ENCODE assay signal across 14 mouse cellular contexts in the genomic region with DNA sequence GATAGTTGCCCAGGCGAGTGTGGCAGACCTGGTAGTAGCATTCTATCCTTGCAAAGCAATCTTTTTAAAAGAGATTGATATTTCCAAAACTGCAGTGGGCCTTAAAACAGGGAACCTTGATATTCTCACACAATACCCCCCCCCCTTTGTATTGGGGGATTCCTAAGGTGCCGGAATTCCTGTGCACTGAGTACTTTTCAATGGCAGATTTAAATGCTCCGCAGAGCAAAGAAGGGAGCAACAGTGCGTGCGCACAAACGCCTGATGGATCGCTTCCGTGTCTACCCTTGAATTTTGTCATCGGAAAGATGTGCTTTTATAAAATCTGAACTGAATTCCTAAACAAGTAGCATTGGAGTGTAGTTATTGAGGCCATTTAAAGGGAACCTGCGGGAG.
A peak's percentile ranks its signal among the peaks of the same experiment; 100 is the strongest.
DNase-seq lines count a peak whose midpoint lies in the region; ATAC-seq and TF ChIP-seq lines count a peak whose summit lies in the region.
"Had no signal": no experiment of that assay in that cellular context is flagged by ENCODE, and none has a peak within 500 bp of the region (broad histone marks: within the 10 kb centered on the region; RNA-seq: fewer than 3 reads in every experiment).

No protein-coding gene starts in this region.

- no peaks in the 10 kb centered on the region for H3K27me3 ChIP-seq in kidney, embryonic 14.5 days (ENCODE audit: control insufficient read depth, insufficient read depth, low read length)
- H3K27me3 ChIP-seq in forebrain, embryonic 12.5 days = peaks cover 64% of the 10 kb centered on the region
- peaks cover 8% of the 10 kb centered on the region; the same call in 1 of the 2 replicates for H3K27me3 ChIP-seq in hindbrain, postnatal 0 days (ENCODE audit: insufficient read depth, low read length)
- no peaks in the 10 kb centered on the region for H3K27me3 ChIP-seq in midbrain, embryonic 16.5 days (ENCODE audit: control insufficient read depth, insufficient read depth, low read depth, low read length)
- H3K27me3 ChIP-seq: embryonic facial prominence, embryonic 15.5 days had no signal

- no peak for DNase-seq in kidney, postnatal 4 days
- no peak for DNase-seq in hindbrain, postnatal 0 days (ENCODE audit: low spot score)
- no peak for DNase-seq in liver
- DNase-seq in urinary bladder, postnatal 36 days (ENCODE audit: low spot score in 2 of 2) = no peak
- DNase-seq: adrenal gland, postnatal 14 days; cerebellum, postnatal 10 days; heart, postnatal 36 days; kidney, postnatal 25 days; thymus, adult 18-20 months had no signal

- peaks cover 17% of the 10 kb centered on the region for H3K36me3 ChIP-seq in kidney, embryonic 14.5 days (ENCODE audit: control insufficient read depth, insufficient read depth, low read length)
- H3K36me3 ChIP-seq in forebrain, embryonic 12.5 days (replicated peaks) = peaks cover 20% of the 10 kb centered on the region
- no peaks in the 10 kb centered on the region for H3K36me3 ChIP-seq in hindbrain, postnatal 0 days (ENCODE audit: insufficient read depth, low read length)
- H3K36me3 ChIP-seq in midbrain, embryonic 16.5 days (ENCODE audit: control insufficient read depth, insufficient read depth, low read length) = peaks cover 15% of the 10 kb centered on the region

- peak overlapping the region; percentile 4 for H3K4me2 ChIP-seq in kidney, embryonic 14.5 days (replicated peaks; ENCODE audit: low read depth, low read length)
- peak overlapping the region; percentile 39 for H3K4me2 ChIP-seq in forebrain, embryonic 12.5 days
- H3K4me2 ChIP-seq in hindbrain, postnatal 0 days (ENCODE audit: low read depth, low read length) = 0 out of 2 replicates have a peak overlapping the region, but pooled peaks have one; percentile 18
- peak overlapping the region; percentile 39 for H3K4me2 ChIP-seq in midbrain, embryonic 16.5 days (ENCODE audit: low read length)
- H3K4me2 ChIP-seq: embryonic facial prominence, embryonic 15.5 days had no signal

- ATAC-seq in kidney, embryonic 14.5 days (ENCODE audit: low FRiP score, low TSS enrichment) = no peak
- ATAC-seq in forebrain, embryonic 12.5 days (ENCODE audit: low FRiP score) = peak; percentile 25; the same call in 1 of the 2 replicates
- no peak for ATAC-seq in hindbrain, postnatal 0 days
- ATAC-seq in midbrain, embryonic 16.5 days = no peak
- ATAC-seq in granulocyte monocyte progenitor cell, adult 5-6 weeks (replicated peaks; ENCODE audit: poor library complexity, severe bottlenecking) = no peak

- TF ChIP-seq CTCF in hindbrain, postnatal 0 days (IDR thresholded peaks at IDR 0.05; ENCODE audit: low read depth) = no peak

- peaks cover 12% of the 10 kb centered on the region for H3K9me3 ChIP-seq in kidney, embryonic 14.5 days (ENCODE audit: control insufficient read depth, low read length)
- H3K9me3 ChIP-seq in forebrain, embryonic 12.5 days = peaks cover 19% of the 10 kb centered on the region
- H3K9me3 ChIP-seq in hindbrain, postnatal 0 days (ENCODE audit: low read length) = no peaks in the 10 kb centered on the region; the same call in 1 of the 2 replicates
- H3K9me3 ChIP-seq in midbrain, embryonic 16.5 days (replicated peaks; ENCODE audit: control insufficient read depth, low read length, poor library complexity, severe bottlenecking) = no peaks in the 10 kb centered on the region; the same call in 1 of the 2 replicates

- 44% methylated on average over 10 of the region's 10 CpGs for WGBS in kidney, embryonic 14.5 days
- 7% methylated on average over 10 of the region's 10 CpGs for WGBS in forebrain, embryonic 12.5 days
- WGBS in hindbrain, postnatal 0 days = 16% methylated on average over 10 of the region's 10 CpGs
- 11% methylated on average over 10 of the region's 10 CpGs for WGBS in midbrain, embryonic 16.5 days

- no peak overlapping the region for H3K27ac ChIP-seq in kidney, embryonic 14.5 days (ENCODE audit: low read depth, low read length)
- H3K27ac ChIP-seq in forebrain, embryonic 12.5 days = 0 out of 2 replicates have a peak overlapping the region, but pooled peaks have one; percentile 5
- H3K27ac ChIP-seq in hindbrain, postnatal 0 days = no peak overlapping the region
- no peak overlapping the region for H3K27ac ChIP-seq in midbrain, embryonic 16.5 days (ENCODE audit: low read length)
- H3K27ac ChIP-seq: embryonic facial prominence, embryonic 15.5 days had no signal

- H3K4me1 ChIP-seq in kidney, embryonic 14.5 days (ENCODE audit: control insufficient read depth, insufficient read depth, low read length) = peaks cover 23% of the 10 kb centered on the region
- peaks cover 35% of the 10 kb centered on the region for H3K4me1 ChIP-seq in forebrain, embryonic 12.5 days
- H3K4me1 ChIP-seq in hindbrain, postnatal 0 days (ENCODE audit: insufficient read depth, low read length) = no peaks in the 10 kb centered on the region; the same call in 1 of the 2 replicates
- peaks cover 44% of the 10 kb centered on the region for H3K4me1 ChIP-seq in midbrain, embryonic 16.5 days (ENCODE audit: control insufficient read depth, insufficient read depth, low read length)

- H3K4me3 ChIP-seq in kidney, embryonic 14.5 days (ENCODE audit: low read length) = no peak overlapping the region
- H3K4me3 ChIP-seq in forebrain, embryonic 12.5 days (replicated peaks) = no peak overlapping the region
- no peak overlapping the region for H3K4me3 ChIP-seq in hindbrain, postnatal 0 days (ENCODE audit: low read length)
- no peak overlapping the region for H3K4me3 ChIP-seq in midbrain, embryonic 16.5 days (ENCODE audit: low read depth, low read length)
- H3K4me3 ChIP-seq: embryonic facial prominence, embryonic 15.5 days had no signal

- no peak overlapping the region for H3K9ac ChIP-seq in kidney, embryonic 14.5 days (ENCODE audit: low read depth, low read length)
- no peak overlapping the region for H3K9ac ChIP-seq in forebrain, embryonic 12.5 days
- H3K9ac ChIP-seq in hindbrain, postnatal 0 days (replicated peaks; ENCODE audit: low read length) = no peak overlapping the region
- no peak overlapping the region for H3K9ac ChIP-seq in midbrain, embryonic 16.5 days (ENCODE audit: low read depth, low read length)
- H3K9ac ChIP-seq: embryonic facial prominence, embryonic 15.5 days had no signal
